Mouse (Mus musculus): ENCODE results near the gene Ube2e1. TPM values are rescaled to one million over a fixed set of nuclear protein-coding genes. Genes with fewer than 3 reads are reported as not detected.

Gene Ube2e1
- total RNA-seq, 1 experiment: 17.0 TPM

DNA sequence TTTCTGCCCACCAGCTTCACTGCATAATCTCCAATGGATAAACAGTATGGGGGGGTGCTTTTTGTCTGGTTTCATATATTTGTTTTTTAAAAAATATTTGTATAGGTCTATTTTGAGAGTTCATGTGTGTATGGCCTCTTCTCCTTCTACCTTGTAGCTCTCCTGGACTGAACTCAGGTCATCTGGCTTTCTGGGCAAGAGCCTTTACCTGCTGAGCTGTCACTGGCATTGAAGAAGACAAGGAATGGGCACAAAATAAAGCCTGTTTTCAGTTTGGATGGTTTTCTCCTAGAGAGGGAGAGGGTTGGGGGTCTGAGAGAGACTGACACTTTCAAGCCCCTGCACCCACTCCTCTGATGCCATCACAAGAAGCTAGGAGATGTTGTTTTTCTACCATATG, 4.4 kb upstream of the Ube2e1 start:
- in situ Hi-C loops (cut with MboI; ENCODE audit: low sequenced_read_pairs in 2 of 2, unreplicated experiment in 2 of 2): no loop called here
- Histone ChIP-seq H3K9ac (ENCODE audit: insufficient read depth, low read depth, low read length, poor library complexity, severe bottlenecking) (no peak overlapping the region), H3K9me3 (ENCODE audit: control insufficient read depth, insufficient read depth, low read depth, low read length) (no peaks in the 10 kb centered on the region), H3K4me1 (ENCODE audit: control insufficient read depth in 2 of 2, insufficient read depth in 2 of 2, low read length in 2 of 2, poor library complexity in 1 of 2) (no peaks in the 10 kb centered on the region), H3K27ac (ENCODE audit: insufficient read depth, low read depth, low read length, poor library complexity, severe bottlenecking) (no peak overlapping the region), H3K36me3 (ENCODE audit: control insufficient read depth, insufficient read depth, low read length, poor library complexity, severe bottlenecking) (no peaks in the 10 kb centered on the region), H3K4me3 (ENCODE audit: insufficient read depth in 1 of 2, low read depth in 1 of 2, low read length in 2 of 2, poor library complexity in 1 of 2, severe bottlenecking in 1 of 2) (no peak overlapping the region)
- no peak for DNase-seq (ENCODE audit: low read depth, low spot score)
- TF ChIP-seq ZC3H11A (IDR thresholded peaks at IDR 0.05; ENCODE audit: borderline replicate concordance, low read depth, low read length): no peak
- no peak for TF ChIP-seq MAFK (IDR thresholded peaks at IDR 0.05; ENCODE audit: insufficient read depth, low read depth, low read length)
- TF ChIP-seq ZNF384 (IDR thresholded peaks at IDR 0.05; ENCODE audit: low read depth, low read length): no peak
- TF ChIP-seq HCFC1 (IDR thresholded peaks at IDR 0.05; ENCODE audit: borderline replicate concordance, insufficient read depth, low read length): no peak
- TF ChIP-seq CHD2 (IDR thresholded peaks at IDR 0.05; ENCODE audit: low read depth, low read length): no peak

DNA sequence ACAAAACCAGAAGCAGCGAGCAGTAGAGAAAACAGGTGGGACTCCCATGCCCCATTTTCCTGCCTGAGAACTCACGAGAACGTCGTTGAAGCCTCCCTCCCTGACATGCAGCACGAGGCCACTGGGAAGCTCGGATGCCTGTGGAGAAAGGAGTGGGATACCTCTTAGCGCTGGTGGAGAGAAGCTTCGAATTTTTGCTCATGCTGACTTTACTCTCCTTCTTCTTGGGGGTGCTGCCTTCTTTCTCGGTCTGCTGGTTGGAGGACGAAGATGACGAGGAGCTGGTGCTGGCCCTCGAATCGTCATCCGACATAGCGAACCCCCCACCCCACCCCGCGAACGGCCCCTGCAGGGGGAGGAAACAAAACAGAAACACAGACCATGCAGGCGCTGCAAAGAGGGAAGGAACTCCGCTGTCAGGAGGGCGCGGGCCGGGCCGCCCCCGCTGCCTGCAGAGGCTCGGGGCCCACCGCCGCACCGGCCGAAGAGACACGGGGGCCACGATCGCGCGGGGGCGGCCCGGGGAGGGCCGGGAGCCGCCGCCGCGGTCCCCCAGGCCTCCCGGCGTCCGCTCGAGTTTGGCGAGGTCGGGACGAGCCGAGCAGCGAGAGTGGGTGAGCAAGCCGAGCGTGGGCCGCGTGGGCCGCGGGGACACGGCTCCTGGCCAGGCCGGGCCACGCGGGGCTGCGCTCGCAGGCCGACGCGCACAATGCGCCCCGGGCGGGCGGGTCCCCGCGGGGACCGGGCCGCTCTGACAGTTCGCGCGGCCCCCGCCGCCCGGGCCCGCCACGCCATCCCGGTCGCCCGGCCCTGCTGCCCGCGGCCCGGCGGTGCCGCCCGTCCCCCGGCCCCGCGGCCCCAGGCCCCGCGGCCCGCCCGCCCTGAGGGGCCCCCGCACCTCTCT, 618 bp downstream of the Ube2e1 start:
- Histone ChIP-seq H3K27ac (ENCODE audit: insufficient read depth, low read depth, low read length, poor library complexity, severe bottlenecking) (no peak overlapping the region), H3K4me3 (ENCODE audit: insufficient read depth in 1 of 2, low read depth in 1 of 2, low read length in 2 of 2, poor library complexity in 1 of 2, severe bottlenecking in 1 of 2) (peak overlapping the region; percentile 80 to 82), H3K9me3 (ENCODE audit: control insufficient read depth, insufficient read depth, low read depth, low read length) (no peaks in the 10 kb centered on the region), H3K4me1 (ENCODE audit: control insufficient read depth in 2 of 2, insufficient read depth in 2 of 2, low read length in 2 of 2, poor library complexity in 1 of 2) (peaks cover 2 to 5% of the 10 kb centered on the region in 2 experiments; a peak in 2 of 4 replicates), H3K9ac (ENCODE audit: insufficient read depth, low read depth, low read length, poor library complexity, severe bottlenecking) (peak overlapping the region; percentile 79), H3K36me3 (ENCODE audit: control insufficient read depth, insufficient read depth, low read length, poor library complexity, severe bottlenecking) (no peaks in the 10 kb centered on the region; the same call in 1 of the 2 replicates)
- no peak for DNase-seq (ENCODE audit: low read depth, low spot score)
- in situ Hi-C loops (cut with MboI; ENCODE audit: low sequenced_read_pairs in 2 of 2, unreplicated experiment in 2 of 2): no loop called here
- no peak for TF ChIP-seq ZNF384 (IDR thresholded peaks at IDR 0.05; ENCODE audit: low read depth, low read length)

- TF ChIP-seq HCFC1 (IDR thresholded peaks at IDR 0.05; ENCODE audit: borderline replicate concordance, insufficient read depth, low read length): no peak
- no peak for TF ChIP-seq MAFK (IDR thresholded peaks at IDR 0.05; ENCODE audit: insufficient read depth, low read depth, low read length)
- no peak for TF ChIP-seq CHD2 (IDR thresholded peaks at IDR 0.05; ENCODE audit: low read depth, low read length)
- TF ChIP-seq ZC3H11A (IDR thresholded peaks at IDR 0.05; ENCODE audit: borderline replicate concordance, low read depth, low read length): no peak
- TF ChIP-seq ZNF384 (IDR thresholded peaks at IDR 0.05; ENCODE audit: low read depth, low read length): no peak
- DNase-seq (ENCODE audit: low read depth, low spot score): no peak
- Histone ChIP-seq H3K9me3 (ENCODE audit: control insufficient read depth, insufficient read depth, low read depth, low read length) (no peaks in the 10 kb centered on the region), H3K4me1 (ENCODE audit: control insufficient read depth in 2 of 2, insufficient read depth in 2 of 2, low read length in 2 of 2, poor library complexity in 1 of 2) (peaks cover 2 to 5% of the 10 kb centered on the region in 2 experiments; a peak in 2 of 4 replicates), H3K36me3 (ENCODE audit: control insufficient read depth, insufficient read depth, low read length, poor library complexity, severe bottlenecking) (no peaks in the 10 kb centered on the region; the same call in 1 of the 2 replicates), H3K9ac (ENCODE audit: insufficient read depth, low read depth, low read length, poor library complexity, severe bottlenecking) (peak overlapping the region; percentile 61), H3K27ac (ENCODE audit: insufficient read depth, low read depth, low read length, poor library complexity, severe bottlenecking) (no peak overlapping the region), H3K4me3 (ENCODE audit: insufficient read depth in 1 of 2, low read depth in 1 of 2, low read length in 2 of 2, poor library complexity in 1 of 2, severe bottlenecking in 1 of 2) (peak overlapping the region; percentile 58 to 62)
- in situ Hi-C loops (cut with MboI; ENCODE audit: low sequenced_read_pairs in 2 of 2, unreplicated experiment in 2 of 2): no loop called here
Measured at GRCm38 (mm10) chr14:18326968-18327672, 4.5 kb downstream of the Ube2e1 start.

GRCm38 (mm10) chr14:18317457-18318411, 13.9 kb downstream of the Ube2e1 start:
- no peak for DNase-seq (ENCODE audit: low read depth, low spot score)
- Histone ChIP-seq H3K27ac (ENCODE audit: insufficient read depth, low read depth, low read length, poor library complexity, severe bottlenecking) (no peak overlapping the region), H3K4me3 (ENCODE audit: insufficient read depth in 1 of 2, low read depth in 1 of 2, low read length in 2 of 2, poor library complexity in 1 of 2, severe bottlenecking in 1 of 2) (no peak overlapping the region), H3K9ac (ENCODE audit: insufficient read depth, low read depth, low read length, poor library complexity, severe bottlenecking) (no peak overlapping the region), H3K36me3 (ENCODE audit: control insufficient read depth, insufficient read depth, low read length, poor library complexity, severe bottlenecking) (no peaks in the 10 kb centered on the region), H3K4me1 (ENCODE audit: control insufficient read depth in 2 of 2, insufficient read depth in 2 of 2, low read length in 2 of 2, poor library complexity in 1 of 2) (peaks cover 0 to 3% of the 10 kb centered on the region in 2 experiments; a peak in 1 of 4 replicates), H3K9me3 (ENCODE audit: control insufficient read depth, insufficient read depth, low read depth, low read length) (no peaks in the 10 kb centered on the region)
- no peak for TF ChIP-seq CHD2 (IDR thresholded peaks at IDR 0.05; ENCODE audit: low read depth, low read length)
- TF ChIP-seq ZC3H11A (IDR thresholded peaks at IDR 0.05; ENCODE audit: borderline replicate concordance, low read depth, low read length): no peak
- no peak for TF ChIP-seq ZNF384 (IDR thresholded peaks at IDR 0.05; ENCODE audit: low read depth, low read length)
- TF ChIP-seq HCFC1 (IDR thresholded peaks at IDR 0.05; ENCODE audit: borderline replicate concordance, insufficient read depth, low read length): no peak
- TF ChIP-seq MAFK (IDR thresholded peaks at IDR 0.05; ENCODE audit: insufficient read depth, low read depth, low read length): no peak
- in situ Hi-C loops (cut with MboI; ENCODE audit: low sequenced_read_pairs in 2 of 2, unreplicated experiment in 2 of 2): no loop called here
